Mouse (Mus musculus) MEL-GATA-1-ER (cell line): ENCODE results near the gene Lck.

Experiments used
- DNase-seq: peaks from one replicate; pipeline ENCODE4 v3.0.0-alpha.2; 2012; ENCODE audit warnings: low read depth; ENCODE audit errors: extremely low read depth

Gene Lck

GRCm38 (mm10) chr4:129585773-129586172 is 12.3 kb upstream of the Lck start:
- DNase-seq, result no peak

DNA sequence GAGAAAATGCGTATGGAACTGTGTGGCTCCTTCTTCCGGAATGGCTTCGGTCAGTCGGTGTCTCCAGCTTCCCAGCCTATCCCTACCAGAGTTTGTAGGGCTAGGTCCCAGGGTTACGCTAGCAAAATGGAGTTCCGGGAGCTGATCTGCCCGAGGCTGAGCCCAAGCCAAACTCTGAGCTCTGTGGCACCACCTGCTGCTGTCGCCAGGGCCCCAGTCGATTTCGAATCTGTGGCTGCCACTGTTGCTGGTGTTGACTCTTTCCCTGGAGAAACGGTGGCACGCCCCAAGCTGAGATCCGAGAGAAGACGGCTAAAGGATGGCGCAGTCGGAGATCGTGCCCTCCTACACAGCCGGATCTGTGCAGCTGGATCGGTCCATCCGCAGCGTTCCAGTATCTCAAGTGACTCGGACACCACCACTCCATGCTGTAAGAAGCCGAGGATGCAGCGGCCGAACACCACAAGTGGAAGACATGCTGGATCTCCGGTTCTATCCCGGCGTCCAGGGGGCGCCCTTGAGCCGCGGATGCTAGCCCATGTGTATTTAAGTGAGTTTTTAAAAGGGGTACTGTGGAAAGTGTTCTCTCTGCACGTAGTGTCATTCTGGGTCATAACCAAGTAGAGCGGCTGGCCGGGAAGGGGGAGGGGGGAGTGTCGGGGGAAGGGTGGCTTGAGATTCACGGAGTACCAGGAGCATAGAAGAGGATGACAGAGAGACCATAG is 11.6 kb upstream of the Lck start:
- DNase-seq, result peak; percentile 56

DNA sequence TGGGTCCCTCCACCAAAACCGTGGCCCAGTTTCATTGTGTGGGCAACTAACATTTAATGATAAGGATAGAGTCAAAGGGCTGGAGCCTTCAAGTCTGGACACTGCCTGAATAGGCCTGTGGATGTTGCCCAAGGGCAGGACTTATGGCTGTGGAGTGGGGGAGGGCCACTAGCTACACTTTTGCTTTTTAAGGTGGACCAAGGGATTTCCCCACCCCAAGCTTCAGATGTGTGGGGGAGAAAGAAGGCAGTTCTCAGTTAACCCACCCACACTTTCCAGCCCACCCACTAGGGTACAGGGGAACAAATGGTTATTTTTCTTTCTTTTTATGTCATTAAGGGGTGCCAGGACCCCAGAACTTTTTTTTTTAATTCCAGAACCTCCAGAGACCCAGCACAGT is 10.9 kb upstream of the Lck start:
- no peak for DNase-seq

DNA sequence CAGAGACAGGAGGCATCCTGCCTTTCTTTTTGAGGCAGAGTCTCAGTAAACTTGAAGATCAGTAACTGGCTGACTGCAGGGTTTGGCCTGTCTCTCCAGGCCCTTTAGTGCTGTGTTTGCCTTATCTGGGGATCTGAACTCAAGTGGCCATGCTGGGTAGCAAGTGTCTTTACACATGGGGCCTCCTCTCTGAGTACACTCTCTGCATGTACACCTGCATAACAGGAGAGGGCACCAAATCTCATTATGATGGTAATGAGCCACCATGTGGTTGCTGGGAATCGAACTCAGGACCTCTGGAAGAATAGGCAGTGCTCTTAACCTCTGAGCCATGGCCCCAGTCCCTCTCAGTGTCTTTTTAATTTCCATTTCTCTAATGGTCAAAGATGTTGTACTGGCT is 8.8 kb upstream of the Lck start:
- no peak for DNase-seq

DNA sequence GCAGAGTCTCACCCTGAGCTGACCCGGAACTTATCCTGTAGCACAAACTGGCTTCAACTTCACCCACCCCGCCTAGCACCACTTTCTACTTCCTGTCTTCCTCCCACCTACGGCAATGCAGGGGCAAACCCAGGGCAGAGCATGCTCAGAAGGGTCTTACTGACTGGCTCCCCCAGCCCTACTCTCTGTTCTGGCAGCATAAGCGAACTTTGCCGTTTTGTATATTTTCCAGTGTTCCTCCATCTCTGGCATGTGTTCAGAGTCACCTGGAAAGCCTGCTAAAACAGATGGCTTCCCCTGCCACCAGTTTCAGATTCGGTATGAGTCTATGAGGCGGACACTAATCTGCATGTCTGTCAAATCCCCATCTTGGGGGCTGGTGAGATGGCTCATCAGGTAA is 6.9 kb upstream of the Lck start:
- DNase-seq, result no peak

- no peak for DNase-seq
These were observed 5.0 kb upstream of the Lck start, which contains the start of gene Fam167b for GRCm38 (mm10) chr4:129578466-129578865. Fam167b (minus strand) TSS chr4:129578549.

DNA sequence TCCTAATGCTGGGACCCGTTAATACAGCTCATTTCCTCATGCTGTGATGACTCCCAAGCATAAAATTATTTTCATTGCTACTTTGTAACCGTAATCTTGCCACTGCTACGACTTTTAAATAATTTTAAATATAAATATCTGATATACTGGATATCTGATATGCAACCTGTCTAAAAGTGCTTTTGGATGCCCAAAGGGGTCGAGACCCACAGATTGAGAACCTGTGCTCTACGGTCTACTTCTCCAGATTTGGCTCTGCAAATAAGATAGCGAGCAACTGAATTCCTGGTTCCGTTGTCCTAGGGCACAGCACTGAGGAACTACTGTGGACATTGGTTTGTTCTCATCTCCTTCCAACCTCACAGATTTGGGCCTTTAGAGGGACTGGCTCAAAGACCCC is 4.2 kb upstream of the Lck start:
- DNase-seq, result no peak

DNA sequence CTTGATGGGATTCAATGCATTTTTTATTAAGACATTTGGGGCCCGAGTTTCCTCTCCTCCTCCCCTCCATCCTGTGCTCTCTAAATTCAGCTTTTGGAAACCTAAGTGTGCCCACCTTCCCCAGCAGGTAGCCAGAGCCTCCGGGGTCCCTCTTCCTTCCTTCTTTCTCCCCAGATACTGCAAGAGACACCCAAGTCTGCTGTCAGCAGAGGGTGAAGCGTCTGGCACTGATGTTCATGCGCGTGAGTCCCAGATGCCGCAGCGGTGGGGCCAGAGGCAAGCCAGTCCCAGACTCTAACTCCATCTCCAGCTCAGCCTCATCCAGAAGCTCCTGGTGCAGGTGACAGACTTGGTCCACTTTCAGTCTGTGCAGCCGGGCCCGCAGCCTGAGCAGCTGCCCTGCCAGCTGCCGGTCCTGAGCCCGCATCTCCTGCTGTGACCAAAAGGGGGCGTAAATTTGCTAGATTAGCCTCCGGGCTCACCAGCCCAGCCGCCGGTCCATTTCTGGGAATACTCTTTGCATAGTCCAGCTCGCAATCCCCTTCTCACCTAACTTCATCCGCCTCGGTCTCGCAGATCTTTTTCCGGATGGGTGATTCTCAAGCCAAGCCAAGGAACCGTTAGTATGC is 3.5 kb upstream of the Lck start:
- DNase-seq, result peak; percentile 22

DNA sequence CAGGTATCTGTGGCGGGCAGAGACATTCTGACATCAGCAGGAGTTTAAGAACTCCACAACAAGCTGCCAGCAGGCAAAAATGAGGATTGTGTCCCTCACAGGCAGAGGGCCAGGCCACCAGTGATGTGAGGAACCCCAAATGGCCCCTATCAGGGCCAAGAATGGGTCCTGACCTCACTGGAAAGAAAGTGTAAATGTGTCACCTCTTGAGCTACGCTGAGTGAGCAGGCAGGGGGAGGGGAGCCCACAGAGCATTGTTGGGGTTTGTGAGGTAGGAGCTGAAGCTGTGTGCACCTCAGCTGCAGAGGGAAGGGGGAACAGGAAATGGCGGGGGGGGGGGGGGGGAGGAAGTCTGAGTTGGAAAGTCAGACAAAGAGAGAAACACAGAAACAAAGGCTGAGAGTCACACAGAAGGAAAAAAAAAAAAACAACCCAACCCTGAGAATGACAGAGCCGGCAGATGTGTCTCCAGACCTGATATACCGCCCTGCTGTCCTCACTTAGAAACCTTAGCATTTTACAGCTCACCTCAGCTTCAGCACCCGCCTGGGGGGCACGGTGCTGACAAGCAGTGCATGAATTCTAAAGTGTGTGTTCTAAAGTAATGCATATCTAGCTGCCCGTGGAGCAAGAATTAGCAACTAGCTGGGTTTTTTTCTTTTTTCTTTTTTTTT is 1.9 kb upstream of the Lck start:
- DNase-seq, result peak; percentile 33

DNA sequence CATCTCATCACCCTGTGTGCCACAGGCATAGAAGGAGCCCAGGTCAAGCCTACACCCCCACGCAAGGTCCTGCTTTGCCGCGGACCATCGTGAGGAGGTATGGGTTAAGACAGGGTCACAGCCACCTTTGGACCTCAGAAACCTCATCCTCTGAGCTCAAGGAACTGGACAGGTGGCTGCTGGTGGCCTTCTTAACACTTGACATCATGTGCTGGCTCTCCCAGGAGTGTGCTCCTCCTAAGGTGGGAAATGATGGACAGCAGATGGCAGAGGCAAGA is 409 bp downstream of the Lck start:
- DNase-seq, result no peak

- no peak for DNase-seq
These were observed 977 bp downstream of the Lck start for GRCm38 (mm10) chr4:129572236-129573092.

GRCm38 (mm10) chr4:129571551-129572084 is 1.8 kb downstream of the Lck start:
- DNase-seq, result no peak

DNA sequence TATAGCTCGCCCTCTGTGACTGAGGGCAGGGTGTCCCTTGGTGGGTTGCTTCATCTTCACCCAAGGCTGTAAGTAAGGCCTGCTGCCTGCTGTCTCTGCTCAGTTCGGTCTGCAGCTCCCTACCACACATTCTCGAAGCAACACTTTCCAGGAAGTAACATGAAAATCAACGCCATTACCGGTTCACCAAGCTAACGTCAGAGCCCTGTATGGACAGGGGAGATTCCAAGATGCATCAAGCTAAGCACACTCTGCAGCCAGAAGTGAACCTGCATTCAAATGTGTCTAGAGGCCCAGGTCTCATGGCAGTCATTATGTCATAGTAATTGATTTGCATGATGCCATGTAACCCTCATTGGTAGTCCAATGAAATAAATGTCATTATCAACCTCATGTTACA is 3.4 kb downstream of the Lck start:
- no peak for DNase-seq

GRCm38 (mm10) chr4:129568366-129568765 is 5.1 kb downstream of the Lck start:
- no peak for DNase-seq

- no peak for DNase-seq
These were observed 8.3 kb downstream of the Lck start for GRCm38 (mm10) chr4:129565139-129565538.

DNA sequence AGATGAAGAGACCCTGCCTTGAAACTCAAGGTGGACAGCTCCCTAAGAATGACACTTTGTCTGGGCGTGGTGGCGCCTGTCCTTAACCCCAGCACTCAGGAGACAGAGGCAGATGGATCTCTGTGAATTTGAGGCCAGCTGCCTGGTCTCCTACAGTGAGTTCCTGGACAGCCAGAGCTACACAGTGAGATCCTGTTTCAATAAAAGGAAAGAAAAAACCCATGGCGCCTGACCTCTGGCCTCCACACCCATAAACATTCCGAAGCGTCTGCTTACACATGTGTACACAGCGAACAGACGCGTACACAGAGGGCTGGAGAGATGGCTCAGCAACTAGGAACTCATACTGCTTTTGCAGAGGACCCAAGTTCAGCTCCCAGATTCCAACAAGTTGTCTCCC is 9.7 kb downstream of the Lck start:
- DNase-seq, result no peak

DNA sequence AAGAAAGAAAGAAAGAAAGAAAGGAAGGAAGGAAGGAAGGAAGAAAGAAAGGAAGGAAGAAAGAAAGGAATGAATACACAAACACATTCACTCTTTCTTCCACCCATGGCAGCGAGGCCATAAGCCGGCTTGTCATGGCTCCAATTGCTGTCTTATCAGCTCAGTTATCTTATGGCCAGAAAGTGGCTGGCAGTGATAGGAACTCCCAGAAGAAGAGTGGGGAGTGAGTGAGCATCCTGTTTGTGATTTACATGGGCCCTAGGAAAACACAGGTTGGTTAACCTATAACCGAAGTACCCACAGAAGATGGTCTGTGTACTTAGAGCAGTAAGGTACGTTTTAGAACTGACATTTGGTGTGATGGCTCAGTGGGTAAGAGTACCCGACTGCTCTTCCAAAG is 12.3 kb downstream of the Lck start:
- DNase-seq, result no peak

DNA sequence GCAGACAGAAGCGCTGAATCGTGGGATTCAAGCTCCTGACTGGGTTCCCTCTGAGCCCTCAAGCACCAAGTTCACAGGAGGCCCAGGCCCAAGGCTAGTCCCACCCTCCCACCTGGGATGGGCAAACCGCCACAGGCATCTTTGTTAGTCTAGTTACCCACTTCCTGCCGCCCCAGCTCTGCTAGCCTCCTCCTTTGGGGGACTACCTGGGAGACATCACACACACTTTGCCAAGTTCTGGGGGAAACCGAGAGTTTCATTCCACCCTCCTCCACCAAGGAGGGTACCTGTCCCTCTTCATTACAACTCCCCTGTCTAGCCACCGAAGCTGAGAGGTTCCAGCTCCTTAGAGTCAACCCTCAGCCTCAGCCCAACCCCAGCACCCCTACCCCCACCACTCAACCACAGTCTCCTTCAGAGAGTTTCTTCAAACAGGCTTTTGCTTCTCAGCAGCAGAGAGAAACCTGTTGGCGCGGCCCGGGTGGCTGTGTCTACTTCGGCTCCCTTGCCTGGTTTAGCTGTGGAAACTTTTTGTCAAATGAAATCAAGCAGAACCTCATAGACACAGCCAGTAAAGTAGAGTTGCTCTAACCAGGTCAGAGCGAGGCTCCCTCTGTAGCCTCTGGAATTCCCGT is 15.0 kb downstream of the Lck start:
- no peak for DNase-seq

GRCm38 (mm10) chr4:129557256-129557808 is 16.1 kb downstream of the Lck start:
- no peak for DNase-seq

- DNase-seq, result no peak
These were observed 16.8 kb downstream of the Lck start for GRCm38 (mm10) chr4:129556532-129557223.
